Mouse (Mus musculus) lung, postnatal 0 days (tissue): Measurements from ENCODE around the gene Lsm4.

Experiments used
- CTCF ChIP-seq: IDR thresholded peaks from 2 replicates; pipeline ENCODE4 v1.5.1; 2016; ENCODE audit warnings: antibody characterized with exemption, mild to moderate bottlenecking
- EP300 ChIP-seq: IDR thresholded peaks from 2 replicates; pipeline ENCODE4 v1.6.1; 2016; ENCODE audit warnings: antibody characterized with exemption, mild to moderate bottlenecking, control low read depth

DNA sequence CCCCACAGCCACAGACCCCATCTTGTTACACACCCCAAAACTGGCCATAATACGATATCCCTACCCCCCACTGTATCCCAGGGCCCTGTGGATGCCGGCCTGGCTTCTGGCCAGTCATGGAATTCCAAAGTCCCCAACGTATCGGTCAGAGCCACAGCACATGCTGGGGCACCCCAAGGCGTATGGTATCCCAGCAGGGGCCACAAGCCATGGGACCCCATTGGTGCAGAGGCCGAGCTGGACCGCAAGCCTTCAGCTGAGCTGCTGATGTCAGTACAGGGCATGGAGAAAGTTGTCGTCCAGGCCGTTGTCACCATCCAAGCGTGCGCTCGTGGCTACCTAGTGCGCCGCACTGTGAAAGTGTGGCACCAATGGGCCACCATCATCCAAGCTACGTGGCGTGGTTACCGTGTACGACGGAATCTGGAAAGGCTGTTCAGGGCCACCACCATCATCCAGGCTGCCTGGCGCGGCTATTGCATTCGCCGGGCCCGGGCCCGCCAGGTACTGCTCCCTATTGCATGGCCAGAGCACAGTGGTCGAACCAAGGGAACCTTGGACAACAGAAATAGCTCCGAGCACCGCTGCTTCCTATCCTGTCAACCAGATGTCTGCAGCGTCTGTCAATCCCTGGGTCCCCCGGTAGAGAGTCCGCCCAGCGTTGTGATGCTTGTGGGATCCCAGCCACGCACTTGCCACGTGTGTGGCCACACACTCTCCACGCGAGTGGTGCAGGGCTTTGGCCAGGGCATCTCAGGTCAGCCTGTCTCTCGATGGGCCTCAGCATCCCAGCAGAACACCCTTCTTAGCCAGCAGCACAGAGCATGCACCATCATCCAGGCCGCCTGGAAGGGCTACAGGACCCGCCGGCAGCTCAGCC lies 43.7 kb downstream of the Lsm4 start:
- no peak for TF ChIP-seq EP300
- TF ChIP-seq CTCF, result no peak
